Mouse (Mus musculus) adrenal gland, adult 18-20 months (tissue): ENCODE measurements around the gene Srgap3. TPM values are rescaled to one million over a fixed set of nuclear protein-coding genes. Genes with fewer than 3 reads are reported as not detected.

ENCODE experiments used
- DNase-seq, 2 experiments: peaks; one replicate each; pipeline ENCODE4 v3.0.0; 2021 to 2022; ENCODE audit warnings: low spot score in 2 of 2
- total RNA-seq, 2 experiments: library from RNA; stranded (reverse); gene quantifications; 1 replicate in 1 of 2; 2 replicates in 1 of 2; pipeline ENCODE4 v1.2.3; 2021

Gene Srgap3
- total RNA-seq, 2 experiments from 2014 or later: 9.4 to 14.7 TPM

DNA sequence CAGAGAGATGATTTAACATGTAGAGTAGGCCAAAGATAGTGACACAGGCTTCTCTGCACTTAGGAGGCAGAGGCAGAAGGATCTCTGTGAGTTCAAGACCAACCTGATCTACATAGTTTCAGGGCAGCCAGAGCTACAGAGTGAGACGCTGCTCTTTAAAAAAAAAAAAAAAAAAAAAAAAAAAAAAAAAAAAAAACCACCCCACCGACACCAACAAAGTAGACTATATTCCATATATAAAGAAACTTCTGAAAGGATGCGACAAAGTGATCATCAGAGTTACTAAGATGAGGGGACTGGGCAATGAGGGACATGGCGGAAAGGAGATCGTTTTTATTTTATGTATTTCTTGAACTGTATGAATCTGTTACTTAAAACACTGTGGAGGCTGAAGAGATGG, 252.6 kb downstream of the Srgap3 start:
- no peak for DNase-seq

DNA sequence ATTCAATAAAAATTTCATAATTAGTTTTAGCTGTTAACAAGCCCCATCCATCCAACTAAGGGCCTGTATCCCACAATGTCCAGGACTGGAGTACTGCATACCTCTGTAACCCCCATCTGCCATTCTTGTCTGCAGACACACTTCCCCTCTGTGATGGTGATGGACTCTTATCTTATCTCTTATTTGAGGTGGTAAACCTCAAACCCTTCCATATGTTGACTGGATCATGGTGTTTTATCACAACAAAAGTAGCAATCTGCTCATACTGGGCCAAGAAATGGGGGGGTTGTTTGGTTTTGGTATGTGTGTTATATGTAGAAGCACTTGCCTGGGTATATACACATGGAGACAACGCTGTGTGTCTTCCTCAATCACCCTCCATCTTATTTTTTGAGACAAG, 255.5 kb downstream of the Srgap3 start:
- no peak for DNase-seq

DNA sequence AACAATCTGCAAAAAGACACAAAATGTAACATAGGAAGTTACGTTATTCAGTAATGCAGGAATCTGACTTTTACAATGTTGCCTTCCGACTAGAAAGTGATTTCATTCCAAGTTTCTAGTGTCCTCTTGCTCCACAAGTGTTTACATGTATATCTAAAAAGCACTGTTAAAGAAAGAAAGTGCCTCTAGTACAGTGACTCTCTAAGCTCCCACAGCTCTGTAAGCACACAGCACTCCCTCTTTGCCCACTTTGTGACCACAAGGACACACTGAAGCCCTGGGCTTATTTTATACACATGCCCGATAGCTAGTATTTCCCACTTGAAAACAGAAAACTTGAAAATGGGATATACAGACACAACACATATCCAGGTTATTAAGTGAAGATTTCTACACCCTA, 259.0 kb downstream of the Srgap3 start:
- DNase-seq: no peak

DNA sequence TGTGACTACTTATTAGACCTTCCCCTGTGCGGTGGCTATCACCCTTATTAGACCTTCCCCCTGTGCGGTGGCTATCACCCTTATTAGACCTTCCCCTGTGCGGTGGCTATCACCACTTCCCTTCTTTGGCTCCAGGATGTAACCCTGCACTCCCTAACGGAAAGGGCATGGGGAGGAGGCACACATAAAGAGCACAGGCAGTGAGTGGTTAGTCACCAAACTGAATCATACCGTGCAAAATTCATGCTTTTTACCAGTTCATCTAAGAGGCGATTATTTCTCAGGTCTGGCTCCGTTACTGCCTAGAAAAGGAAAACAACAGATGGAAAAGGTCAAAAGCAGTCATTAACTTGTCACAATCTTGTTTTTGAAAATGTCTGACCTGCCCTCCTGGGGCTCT, 260.6 kb downstream of the Srgap3 start:
- no peak for DNase-seq

DNA sequence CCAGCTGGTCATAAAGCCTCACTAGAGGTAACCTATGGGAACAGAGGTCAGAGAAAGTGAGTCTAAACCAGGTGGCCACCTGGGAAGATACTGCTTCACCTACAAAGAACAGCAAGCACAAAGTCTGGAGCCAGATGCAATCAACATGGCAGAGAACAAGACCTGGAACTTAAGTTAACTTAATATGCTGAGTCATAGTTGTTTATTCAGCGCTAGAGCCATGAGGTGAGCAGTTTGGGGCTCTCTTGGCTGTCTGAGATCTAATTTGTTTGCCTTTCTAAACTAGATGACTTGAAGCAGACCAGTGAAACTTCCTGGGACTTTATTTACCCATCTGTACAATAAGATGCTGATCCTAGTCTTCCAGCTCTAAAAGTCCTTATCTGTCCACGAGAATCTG, 263.0 kb downstream of the Srgap3 start:
- DNase-seq: no peak

Other genes with a start within 250 kb of the Srgap3 start
- 10 to 100 TPM; 38.6 to 40.9 TPM for gene Thumpd3, start 99.0 kb upstream of the Srgap3 start, total RNA-seq
- 10 to 100 TPM; 72.2 to 86.2 TPM for gene Setd5, start 130.1 kb upstream of the Srgap3 start, total RNA-seq
- gene Lhfpl4, start 248.1 kb upstream of the Srgap3 start, total RNA-seq: 1 to 10 TPM; 4.1 to 4.3 TPM